Mouse (Mus musculus): ENCODE results near the gene Fam84b. TPM values are rescaled to one million over a fixed set of nuclear protein-coding genes. Genes with fewer than 3 reads are reported as not detected.

The Fam84b gene
- polyA plus RNA-seq, 1 experiment from 2014 or later: 9.1 TPM

- ATAC-seq (ENCODE audit: low FRiP score, low TSS enrichment): no peak
- Histone ChIP-seq H3K36me3 (ENCODE audit: control insufficient read depth, insufficient read depth, low read length) (no peaks in the 10 kb centered on the region), H3K9ac (replicated peaks; ENCODE audit: low read length) (no peak overlapping the region), H3K27me3 (ENCODE audit: control insufficient read depth, insufficient read depth, low read length) (no peaks in the 10 kb centered on the region), H3K9me3 (ENCODE audit: control insufficient read depth, low read length) (no peaks in the 10 kb centered on the region), H3K27ac (replicated peaks; ENCODE audit: low read depth, low read length) (no peak overlapping the region), H3K4me3 (replicated peaks; ENCODE audit: low read depth, low read length) (no peak overlapping the region), H3K4me2 (ENCODE audit: low read length) (no peak overlapping the region), H3K4me1 (ENCODE audit: control insufficient read depth, insufficient read depth, low read length) (no peaks in the 10 kb centered on the region; the same call in 1 of the 2 replicates)
- WGBS: 94% methylated on average over 9 of the region's 9 CpGs
- no peak for DNase-seq
Measured at GRCm38 (mm10) chr15:60837719-60838118, 15.9 kb downstream of the Fam84b start.

DNA sequence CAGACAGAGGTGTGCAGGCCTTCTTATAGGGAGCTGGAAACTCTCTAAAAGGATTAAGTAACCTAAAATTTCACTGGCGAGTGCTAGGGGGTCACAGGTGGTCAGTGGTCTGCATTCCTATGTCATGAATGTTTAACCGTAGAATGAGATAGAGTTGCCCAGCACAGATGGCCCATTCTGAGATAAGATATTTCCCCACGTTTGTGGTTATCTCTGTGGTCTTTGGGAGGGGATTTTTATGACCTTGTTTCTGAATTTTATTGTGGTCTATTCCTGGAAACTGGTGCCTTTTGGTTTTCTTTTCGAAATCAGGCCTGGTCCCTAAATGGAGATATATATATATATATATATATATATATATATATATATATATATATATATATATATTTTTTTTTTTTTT, 17.3 kb downstream of the Fam84b start:
- WGBS: 88% methylated on average over 4 of the region's 4 CpGs
- ATAC-seq (ENCODE audit: low FRiP score, low TSS enrichment) (no peak), DNase-seq (no peak)
- Histone ChIP-seq H3K27me3 (ENCODE audit: control insufficient read depth, insufficient read depth, low read length) (no peaks in the 10 kb centered on the region), H3K4me2 (ENCODE audit: low read length) (no peak overlapping the region), H3K4me1 (ENCODE audit: control insufficient read depth, insufficient read depth, low read length) (no peaks in the 10 kb centered on the region; the same call in 1 of the 2 replicates), H3K9me3 (ENCODE audit: control insufficient read depth, low read length) (no peaks in the 10 kb centered on the region), H3K36me3 (ENCODE audit: control insufficient read depth, insufficient read depth, low read length) (no peaks in the 10 kb centered on the region), H3K4me3 (replicated peaks; ENCODE audit: low read depth, low read length) (no peak overlapping the region), H3K9ac (replicated peaks; ENCODE audit: low read length) (no peak overlapping the region), H3K27ac (replicated peaks; ENCODE audit: low read depth, low read length) (no peak overlapping the region)

DNA sequence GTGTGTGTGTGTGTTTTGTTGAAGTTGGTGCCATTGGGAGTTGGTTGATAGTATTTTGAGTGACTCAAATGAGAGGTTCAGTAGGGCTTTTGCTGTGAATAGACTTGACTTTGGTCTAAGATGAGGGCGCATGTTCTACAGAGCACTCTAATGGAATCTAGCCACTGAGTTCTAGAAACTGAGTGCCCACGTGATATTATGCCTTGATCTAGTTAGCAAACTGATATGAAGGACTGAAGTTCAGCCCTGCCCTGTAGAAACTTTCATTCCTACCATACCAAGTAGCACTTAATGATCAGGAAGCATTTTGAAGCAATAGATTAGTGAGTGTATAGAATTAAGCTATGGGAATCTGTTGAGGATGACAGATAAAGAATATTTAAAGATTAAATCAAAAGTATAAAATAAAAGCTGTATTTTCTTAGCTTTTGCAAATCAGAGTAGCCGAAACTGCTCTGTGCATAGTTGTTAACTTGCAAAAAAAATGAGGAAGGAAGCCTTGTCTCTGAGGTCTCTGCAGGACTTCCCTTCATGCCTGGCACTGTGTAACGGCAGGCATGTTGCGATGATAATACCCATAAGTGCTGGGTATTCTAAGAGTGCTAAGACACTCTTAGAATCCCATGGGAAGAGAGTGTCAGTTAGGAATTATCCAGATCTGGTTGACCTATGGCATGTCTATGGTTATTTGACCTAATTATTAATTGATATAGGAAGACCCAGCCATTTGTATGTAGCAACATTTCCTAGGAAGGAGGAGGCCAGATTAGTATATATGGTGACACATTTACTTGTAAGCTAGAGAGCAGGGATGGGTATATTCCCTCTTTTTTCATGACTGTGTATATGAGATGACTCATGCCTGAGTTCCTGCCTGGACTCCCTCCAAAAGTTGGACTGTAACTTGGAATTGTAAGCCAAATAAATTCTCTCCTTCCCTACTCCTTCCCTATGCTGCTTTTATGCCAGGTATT, 18.7 kb downstream of the Fam84b start:
- H3K9me3 ChIP-seq (ENCODE audit: control insufficient read depth, low read length): no peaks in the 10 kb centered on the region
- no peaks in the 10 kb centered on the region for H3K36me3 ChIP-seq (ENCODE audit: control insufficient read depth, insufficient read depth, low read length)
- DNase-seq (no peak), ATAC-seq (ENCODE audit: low FRiP score, low TSS enrichment) (no peak)
- no peak overlapping the region for H3K4me3 ChIP-seq (replicated peaks; ENCODE audit: low read depth, low read length)
- H3K27me3 ChIP-seq (ENCODE audit: control insufficient read depth, insufficient read depth, low read length): no peaks in the 10 kb centered on the region
- H3K9ac ChIP-seq (replicated peaks; ENCODE audit: low read length): no peak overlapping the region
- peaks cover 4% of the 10 kb centered on the region; the same call in 1 of the 2 replicates for H3K4me1 ChIP-seq (ENCODE audit: control insufficient read depth, insufficient read depth, low read length)
- 90% methylated on average over 5 of the region's 5 CpGs for WGBS
- no peak overlapping the region for H3K27ac ChIP-seq (replicated peaks; ENCODE audit: low read depth, low read length)
- H3K4me2 ChIP-seq (ENCODE audit: low read length): no peak overlapping the region

DNA sequence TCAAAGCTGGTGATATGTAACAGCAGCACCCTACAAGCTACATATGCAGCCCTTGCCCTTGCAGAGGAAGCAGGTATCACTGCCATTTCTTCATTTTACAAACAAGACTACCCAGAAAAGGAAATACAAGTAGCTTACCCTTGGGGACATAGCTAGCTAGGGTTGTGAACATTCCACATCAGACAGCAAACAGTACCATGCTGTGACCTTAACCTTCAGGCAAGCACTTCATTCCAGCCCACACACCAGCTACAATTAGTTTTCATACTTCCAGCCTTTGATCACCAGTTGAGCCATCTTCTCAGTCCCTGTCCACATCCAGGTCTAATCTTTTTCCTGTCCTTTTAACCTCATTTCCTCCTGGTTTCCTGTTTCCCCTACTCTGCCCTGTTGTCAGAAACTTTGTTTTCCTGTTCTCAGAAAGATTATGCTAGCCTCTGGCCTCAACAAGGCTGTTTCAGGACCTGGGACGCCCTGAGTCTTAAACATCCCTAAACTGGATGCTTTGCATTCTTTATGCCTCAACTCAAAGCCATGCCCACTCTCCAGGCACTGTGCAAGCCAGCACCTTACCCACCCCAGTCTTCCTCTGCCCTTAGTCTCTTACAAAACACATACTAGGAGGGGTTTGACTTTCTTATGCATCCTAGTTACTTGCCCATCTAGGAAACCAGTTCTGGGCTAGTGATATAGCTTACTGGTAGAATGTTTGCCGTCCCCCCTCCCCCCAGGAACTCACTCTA, 19.9 kb downstream of the Fam84b start:
- H3K27me3 ChIP-seq (ENCODE audit: control insufficient read depth, insufficient read depth, low read length): no peaks in the 10 kb centered on the region
- 0 out of 2 replicates have a peak, but pooled peaks cover 4% of the 10 kb centered on the region for H3K4me1 ChIP-seq (ENCODE audit: control insufficient read depth, insufficient read depth, low read length)
- no peak overlapping the region for H3K4me2 ChIP-seq (ENCODE audit: low read length)
- 64% methylated on average over 2 of the region's 2 CpGs for WGBS
- H3K9me3 ChIP-seq (ENCODE audit: control insufficient read depth, low read length): no peaks in the 10 kb centered on the region
- H3K4me3 ChIP-seq (replicated peaks; ENCODE audit: low read depth, low read length): no peak overlapping the region
- H3K36me3 ChIP-seq (ENCODE audit: control insufficient read depth, insufficient read depth, low read length): no peaks in the 10 kb centered on the region
- DNase-seq: no peak
- no peak for ATAC-seq (ENCODE audit: low FRiP score, low TSS enrichment)
- H3K27ac ChIP-seq (replicated peaks; ENCODE audit: low read depth, low read length): no peak overlapping the region
- no peak overlapping the region for H3K9ac ChIP-seq (replicated peaks; ENCODE audit: low read length)

GRCm38 (mm10) chr15:60832586-60832985, 21.0 kb downstream of the Fam84b start:
- H3K9me3 ChIP-seq (ENCODE audit: control insufficient read depth, low read length): no peaks in the 10 kb centered on the region
- H3K4me1 ChIP-seq (ENCODE audit: control insufficient read depth, insufficient read depth, low read length): 0 out of 2 replicates have a peak, but pooled peaks cover 4% of the 10 kb centered on the region
- no peak overlapping the region for H3K9ac ChIP-seq (replicated peaks; ENCODE audit: low read length)
- no peaks in the 10 kb centered on the region for H3K36me3 ChIP-seq (ENCODE audit: control insufficient read depth, insufficient read depth, low read length)
- no peak overlapping the region for H3K4me3 ChIP-seq (replicated peaks; ENCODE audit: low read depth, low read length)
- H3K4me2 ChIP-seq (ENCODE audit: low read length): no peak overlapping the region
- ATAC-seq (ENCODE audit: low FRiP score, low TSS enrichment) (no peak), DNase-seq (no peak)
- H3K27ac ChIP-seq (replicated peaks; ENCODE audit: low read depth, low read length): no peak overlapping the region
- H3K27me3 ChIP-seq (ENCODE audit: control insufficient read depth, insufficient read depth, low read length): no peaks in the 10 kb centered on the region

DNA sequence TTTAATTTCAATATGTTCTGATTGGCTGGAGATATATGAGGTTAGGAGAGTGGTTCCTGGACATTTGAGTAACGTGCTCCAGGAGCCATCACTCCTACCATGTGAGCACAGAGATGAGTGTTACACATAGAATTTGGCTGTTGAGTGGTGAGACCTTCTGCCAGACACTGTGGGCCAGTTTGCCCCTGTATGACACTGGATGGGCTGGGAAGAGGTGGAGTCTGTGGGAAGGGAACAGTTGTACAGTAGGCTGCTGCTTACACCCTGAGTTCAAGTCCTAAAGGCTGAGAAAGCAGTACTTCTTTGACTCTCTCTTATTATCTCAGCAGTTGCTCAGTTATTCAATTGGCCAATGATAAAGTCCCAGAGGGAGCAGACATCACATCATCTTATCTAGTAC, 27.4 kb downstream of the Fam84b start:
- no peak for DNase-seq
- H3K4me2 ChIP-seq (ENCODE audit: low read length): no peak overlapping the region
- no peak overlapping the region for H3K9ac ChIP-seq (replicated peaks; ENCODE audit: low read length)
- ATAC-seq (ENCODE audit: low FRiP score, low TSS enrichment): no peak
- H3K36me3 ChIP-seq (ENCODE audit: control insufficient read depth, insufficient read depth, low read length): no peaks in the 10 kb centered on the region
- H3K4me1 ChIP-seq (ENCODE audit: control insufficient read depth, insufficient read depth, low read length): peaks cover 23% of the 10 kb centered on the region
- no peaks in the 10 kb centered on the region for H3K9me3 ChIP-seq (ENCODE audit: control insufficient read depth, low read length)
- no peak overlapping the region for H3K27ac ChIP-seq (replicated peaks; ENCODE audit: low read depth, low read length)
- WGBS: 76% methylated on average over 1 of the region's 1 CpGs
- H3K4me3 ChIP-seq (replicated peaks; ENCODE audit: low read depth, low read length): no peak overlapping the region
- peaks cover 8% of the 10 kb centered on the region; the same call in 1 of the 2 replicates for H3K27me3 ChIP-seq (ENCODE audit: control insufficient read depth, insufficient read depth, low read length)

- Histone ChIP-seq H3K4me3 (replicated peaks; ENCODE audit: low read depth, low read length) (peak overlapping the region; percentile 76), H3K36me3 (ENCODE audit: control insufficient read depth, insufficient read depth, low read length) (no peaks in the 10 kb centered on the region), H3K9me3 (ENCODE audit: control insufficient read depth, low read length) (no peaks in the 10 kb centered on the region), H3K9ac (replicated peaks; ENCODE audit: low read length) (peak overlapping the region; percentile 69), H3K4me1 (ENCODE audit: control insufficient read depth, insufficient read depth, low read length) (peaks cover 19% of the 10 kb centered on the region), H3K4me2 (ENCODE audit: low read length) (peak overlapping the region; percentile 100), H3K27me3 (ENCODE audit: control insufficient read depth, insufficient read depth, low read length) (peaks cover 8% of the 10 kb centered on the region; the same call in 1 of the 2 replicates), H3K27ac (replicated peaks; ENCODE audit: low read depth, low read length) (peak overlapping the region; percentile 67; the same call in 1 of the 2 replicates)
- DNase-seq: peak; percentile 91
- peak; percentile 84 for ATAC-seq (ENCODE audit: low FRiP score, low TSS enrichment)
- under 1% methylated on average over 32 of the region's 32 CpGs for WGBS
Measured at GRCm38 (mm10) chr15:60824751-60825227, 28.8 kb downstream of the Fam84b start.

DNA sequence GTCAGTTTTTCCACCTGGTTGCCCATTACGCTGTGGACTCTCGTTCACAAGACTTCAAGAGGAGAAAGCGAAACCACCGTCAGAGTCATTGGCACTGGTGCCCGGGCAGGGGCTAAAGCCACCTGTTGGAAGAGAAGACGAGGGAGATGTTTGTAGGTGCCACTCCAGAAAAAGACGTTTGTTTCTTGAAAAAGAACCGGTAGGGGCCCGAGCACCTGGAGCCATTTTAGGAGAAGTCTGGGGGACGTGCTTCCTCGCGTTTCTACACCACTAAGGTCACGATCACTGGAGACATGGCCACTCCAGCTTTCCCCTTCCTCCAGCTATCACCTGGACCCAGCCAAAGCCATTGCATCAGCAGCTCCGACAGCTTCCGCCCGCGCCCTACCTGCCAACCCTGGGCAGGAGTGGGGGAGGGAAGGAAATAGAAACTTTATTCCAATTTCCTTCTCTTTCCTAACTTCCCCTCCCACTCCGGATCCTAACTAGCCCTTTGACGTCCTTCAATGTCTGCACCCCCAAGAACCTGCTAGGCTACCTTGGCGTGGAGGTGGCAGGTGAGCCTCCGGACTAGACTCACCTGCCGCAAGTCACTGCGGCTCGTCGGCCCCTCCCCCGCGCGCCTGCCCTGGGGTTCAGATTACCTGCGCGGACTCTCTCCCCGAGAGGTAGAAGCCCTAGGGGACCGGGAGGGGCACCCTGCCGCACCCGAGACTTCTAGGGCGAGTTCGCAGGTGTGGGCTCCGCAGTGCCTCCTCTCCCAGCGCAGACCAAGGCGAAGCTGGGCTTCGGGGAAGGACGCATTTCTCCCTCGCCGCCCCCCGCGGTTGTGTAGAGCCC, 29.5 kb downstream of the Fam84b start:
- Histone ChIP-seq H3K27me3 (ENCODE audit: control insufficient read depth, insufficient read depth, low read length) (peaks cover 8% of the 10 kb centered on the region; the same call in 1 of the 2 replicates), H3K9ac (replicated peaks; ENCODE audit: low read length) (peak overlapping the region; percentile 69), H3K36me3 (ENCODE audit: control insufficient read depth, insufficient read depth, low read length) (no peaks in the 10 kb centered on the region), H3K9me3 (ENCODE audit: control insufficient read depth, low read length) (no peaks in the 10 kb centered on the region), H3K27ac (replicated peaks; ENCODE audit: low read depth, low read length) (peak overlapping the region; percentile 67; the same call in 1 of the 2 replicates), H3K4me2 (ENCODE audit: low read length) (peak overlapping the region; percentile 100), H3K4me3 (replicated peaks; ENCODE audit: low read depth, low read length) (peak overlapping the region; percentile 76), H3K4me1 (ENCODE audit: control insufficient read depth, insufficient read depth, low read length) (peaks cover 19% of the 10 kb centered on the region)
- under 1% methylated on average over 43 of the region's 45 CpGs for WGBS
- peak; percentile 13 for ATAC-seq (ENCODE audit: low FRiP score, low TSS enrichment)
- DNase-seq: peak; percentile 34
